Mouse (Mus musculus) lung, postnatal 0 days (tissue): ENCODE results near the gene Shc3. TPM values are rescaled to one million over a fixed set of nuclear protein-coding genes. Genes with fewer than 3 reads are reported as not detected.

Experiments
- ATAC-seq: fragments of 200-750 bp; cut with Nextera tagmentation; 2 replicates; pipeline ENCODE4 v1.8.0; 2017; ENCODE audit warnings: moderate library complexity
- DNase-seq: peaks from one replicate; pipeline ENCODE4 v3.0.0-alpha.2; 2016; ENCODE audit warnings: low spot score
- H3K27ac ChIP-seq: fragments of 300-500 bp; sonication (generic); 2 replicates; pipeline ENCODE4 v1.5.1; 2014; ENCODE audit warnings: antibody characterized with exemption, mild to moderate bottlenecking, low read length, mixed read lengths
- H3K27me3 ChIP-seq: fragments of 300-500 bp; sonication (generic); replicated peaks from 2 replicates; pipeline ENCODE4 v1.6.1; 2014; ENCODE audit warnings: low read length, mixed read lengths; ENCODE audit not compliant: insufficient read depth
- H3K36me3 ChIP-seq: fragments of 300-500 bp; sonication (generic); 2 replicates; pipeline ENCODE4 v1.6.1; 2014; ENCODE audit warnings: low read length, mixed read lengths; ENCODE audit not compliant: insufficient read depth
- H3K4me1 ChIP-seq: fragments of 300-500 bp; sonication (generic); 2 replicates; pipeline ENCODE4 v1.6.1; 2014; ENCODE audit warnings: antibody characterized with exemption, low read depth, low read length, mixed read lengths; ENCODE audit not compliant: insufficient read depth
- H3K4me2 ChIP-seq: fragments of 300-500 bp; sonication (generic); replicated peaks from 2 replicates; pipeline ENCODE4 v1.6.1; 2014; ENCODE audit warnings: low read depth, mild to moderate bottlenecking, low read length, moderate library complexity, mixed read lengths
- H3K4me3 ChIP-seq: fragments of 300-500 bp; sonication (generic); 2 replicates; pipeline ENCODE4 v1.5.1; 2014; ENCODE audit warnings: low read depth, low read length
- H3K9ac ChIP-seq: fragments of 300-500 bp; sonication (generic); replicated peaks from 2 replicates; pipeline ENCODE4 v1.6.1; 2014; ENCODE audit warnings: low read depth, mild to moderate bottlenecking
- H3K9me3 ChIP-seq: fragments of 300-500 bp; sonication (generic); 2 replicates; pipeline ENCODE4 v1.6.1; 2016; ENCODE audit warnings: low read length, mixed read lengths
- CTCF ChIP-seq: IDR thresholded peaks from 2 replicates; pipeline ENCODE4 v1.5.1; 2016; ENCODE audit warnings: antibody characterized with exemption, mild to moderate bottlenecking
- EP300 ChIP-seq: IDR thresholded peaks from 2 replicates; pipeline ENCODE4 v1.6.1; 2016; ENCODE audit warnings: antibody characterized with exemption, mild to moderate bottlenecking, control low read depth
- WGBS: fragments of 180-500 bp; shearing (Covaris S2); extraction: QIAGEN DNeasy Blood & Tissue Kit; methylation state at CpG from one replicate; pipeline ENCODE4 v1.1.7; 2014; 5-methylcytosine and 5-hydroxymethylcytosine counted together
- polyA plus RNA-seq: library from polyadenylated mRNA; unstranded; fragments of >200 nt; fragmentation: Nextera tagmentation; extraction: Ambion mirVana; gene quantifications from 2 replicates; pipeline ENCODE4 v1.2.1, GENCODE M21; 2015

Gene Shc3
- polyA plus RNA-seq, 1 experiment from 2014 or later, result 0.12 TPM

DNA sequence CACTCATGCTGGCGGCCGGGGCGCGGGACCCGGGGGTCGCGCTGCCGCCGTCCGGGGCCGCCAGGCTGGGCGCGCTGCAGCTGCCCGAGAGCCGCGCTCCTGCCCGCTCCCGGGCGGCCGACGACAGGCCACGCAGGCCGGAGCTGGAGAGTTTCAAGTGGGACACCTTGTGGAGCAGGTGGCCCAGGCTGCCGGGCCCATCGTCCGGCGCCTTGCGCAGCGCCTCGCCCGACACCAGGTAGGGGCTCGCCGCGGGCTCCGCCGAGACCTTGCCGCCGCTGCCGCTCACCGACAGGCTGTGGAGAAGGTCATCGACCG lies 2.2 kb downstream of the Shc3 start:
- Histone ChIP-seq H3K4me3 (peak overlapping the region; percentile 29), H3K4me2 (peak overlapping the region; percentile 54), H3K27ac (no peak overlapping the region), H3K9me3 (no peaks in the 10 kb centered on the region), H3K9ac (no peak overlapping the region), H3K4me1 (no peaks in the 10 kb centered on the region; the same call in 1 of the 2 replicates), H3K27me3 (peaks cover 45% of the 10 kb centered on the region), H3K36me3 (no peaks in the 10 kb centered on the region)
- no peak for TF ChIP-seq CTCF
- TF ChIP-seq EP300, result no peak
- DNase-seq, result peak; percentile 14
- WGBS, result 4% methylated on average over 11 of the region's 42 CpGs
- no peak for ATAC-seq

DNA sequence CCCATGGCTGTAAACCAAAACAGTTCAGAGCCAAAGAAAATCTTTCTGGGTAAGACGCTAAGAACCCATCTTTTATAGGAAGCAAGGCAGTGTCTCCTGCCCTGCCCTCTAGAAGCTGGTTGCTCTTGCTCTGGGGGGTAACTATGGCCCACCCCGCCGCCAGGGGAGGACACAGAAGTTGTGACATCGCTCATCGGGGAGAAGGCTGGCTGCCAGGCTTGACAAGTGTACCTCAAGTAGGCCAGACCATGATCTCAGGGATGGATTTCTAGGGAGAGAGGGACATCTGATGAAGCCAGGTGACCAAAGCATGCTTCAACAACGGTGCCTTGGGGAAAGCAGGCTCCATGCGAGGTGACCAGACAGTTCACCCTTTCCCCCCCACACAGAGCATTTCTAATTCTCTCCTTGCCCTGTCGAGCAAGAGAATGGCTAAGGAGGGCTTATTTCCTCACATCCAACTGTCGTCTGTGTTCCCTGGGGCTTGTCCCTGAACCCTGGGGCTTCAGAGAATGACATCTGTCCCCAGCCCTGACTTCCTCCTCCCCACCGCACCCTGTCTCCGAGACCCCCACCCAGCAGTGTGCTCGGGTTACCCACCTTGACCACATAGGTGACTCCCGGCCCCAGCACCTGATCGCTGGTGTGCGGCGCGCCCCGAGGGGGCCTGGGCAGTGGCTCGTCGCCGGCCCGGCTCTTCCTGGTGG lies 2.7 kb downstream of the Shc3 start:
- Histone ChIP-seq H3K9ac (no peak overlapping the region), H3K4me3 (peak overlapping the region; percentile 29), H3K27me3 (peaks cover 45% of the 10 kb centered on the region), H3K4me2 (peak overlapping the region; percentile 54), H3K27ac (no peak overlapping the region), H3K9me3 (no peaks in the 10 kb centered on the region), H3K4me1 (no peaks in the 10 kb centered on the region; the same call in 1 of the 2 replicates), H3K36me3 (no peaks in the 10 kb centered on the region)
- 10% methylated on average over 22 of the region's 22 CpGs for WGBS
- DNase-seq (no peak), ATAC-seq (no peak)
- TF ChIP-seq CTCF (no peak), EP300 (no peak)

DNA sequence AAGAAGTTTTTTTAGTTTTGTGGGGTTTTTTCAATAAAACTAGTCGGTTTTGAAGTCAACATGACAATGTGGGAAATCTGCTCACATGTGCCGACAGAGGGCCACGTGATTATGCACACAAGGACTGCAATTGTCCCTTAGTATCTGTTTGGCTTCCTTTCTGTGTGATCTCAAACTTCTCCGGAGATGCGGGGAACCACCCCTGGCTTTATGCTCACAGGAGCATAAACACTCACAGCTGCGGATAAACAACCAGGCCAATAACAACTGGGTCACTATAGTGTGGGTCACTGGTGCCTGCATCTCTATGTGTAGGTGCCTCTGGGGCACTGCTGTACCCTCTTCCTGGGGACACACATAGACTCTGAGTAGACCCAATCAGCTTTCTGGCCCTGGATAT lies 4.5 kb downstream of the Shc3 start:
- H3K4me3 ChIP-seq, result no peak overlapping the region
- H3K4me1 ChIP-seq, result no peaks in the 10 kb centered on the region; the same call in 1 of the 2 replicates
- H3K36me3 ChIP-seq, result no peaks in the 10 kb centered on the region
- no peak overlapping the region for H3K4me2 ChIP-seq
- 69% methylated on average over 6 of the region's 6 CpGs for WGBS
- no peak overlapping the region for H3K9ac ChIP-seq
- ATAC-seq (no peak), DNase-seq (no peak)
- TF ChIP-seq CTCF (no peak), EP300 (no peak)
- peaks cover 37% of the 10 kb centered on the region for H3K27me3 ChIP-seq
- H3K9me3 ChIP-seq, result no peaks in the 10 kb centered on the region
- no peak overlapping the region for H3K27ac ChIP-seq

DNA sequence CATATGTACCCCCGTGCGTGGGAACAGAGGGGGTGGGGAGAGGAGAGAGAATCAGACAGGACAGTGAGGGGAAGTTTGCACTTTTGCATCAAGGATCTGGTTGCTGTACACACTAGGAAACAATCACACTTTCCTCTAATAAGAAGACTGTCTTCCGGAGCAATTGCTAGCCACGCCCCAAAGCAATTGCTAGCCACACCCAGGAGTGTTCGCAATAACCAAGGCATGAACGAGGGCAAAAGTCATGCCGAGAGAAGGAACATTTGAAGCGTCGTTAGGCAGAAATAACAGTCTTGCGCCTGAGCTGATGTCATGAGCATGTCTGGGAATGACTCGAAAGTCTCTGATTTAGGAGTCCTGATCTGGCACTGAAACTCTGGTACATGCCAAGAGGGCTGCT lies 15.9 kb downstream of the Shc3 start:
- no peak for ATAC-seq

DNA sequence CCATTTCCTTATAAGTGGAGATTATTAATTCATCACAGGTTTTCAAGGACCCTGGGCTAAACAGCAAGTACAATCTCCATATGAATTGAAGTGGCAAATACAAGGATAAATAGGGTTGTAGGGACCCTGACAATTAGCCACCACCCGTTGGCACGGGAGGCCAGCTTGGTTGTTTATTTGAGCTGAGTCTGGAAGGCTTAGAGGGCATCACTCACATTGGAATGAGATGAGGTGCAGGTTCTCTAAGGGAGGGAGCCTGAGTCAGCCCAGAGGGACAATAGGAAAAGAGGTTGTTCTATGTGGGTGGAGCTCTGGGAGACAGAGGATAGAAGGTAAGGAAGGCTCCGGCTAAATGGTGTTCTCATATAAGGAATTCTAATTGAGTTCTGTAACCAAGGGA lies 17.0 kb downstream of the Shc3 start:
- Histone ChIP-seq H3K27ac (no peak overlapping the region), H3K4me2 (no peak overlapping the region), H3K9ac (no peak overlapping the region), H3K4me3 (no peak overlapping the region), H3K9me3 (no peaks in the 10 kb centered on the region), H3K36me3 (no peaks in the 10 kb centered on the region), H3K27me3 (no peaks in the 10 kb centered on the region), H3K4me1 (no peaks in the 10 kb centered on the region)
- WGBS, result 41% methylated on average over 3 of the region's 3 CpGs
- ATAC-seq (no peak), DNase-seq (no peak)
- TF ChIP-seq CTCF (no peak), EP300 (no peak)

More for the DNA sequence above, 15.9 kb downstream of the Shc3 start:
- H3K4me3 ChIP-seq, result no peak overlapping the region
- H3K4me1 ChIP-seq, result no peaks in the 10 kb centered on the region
- H3K36me3 ChIP-seq, result no peaks in the 10 kb centered on the region
- no peak for DNase-seq
- no peak overlapping the region for H3K27ac ChIP-seq
- TF ChIP-seq CTCF (no peak), EP300 (no peak)
- H3K27me3 ChIP-seq, result no peaks in the 10 kb centered on the region
- no peak overlapping the region for H3K4me2 ChIP-seq
- 80% methylated on average over 11 of the region's 11 CpGs for WGBS
- H3K9me3 ChIP-seq, result no peaks in the 10 kb centered on the region
- H3K9ac ChIP-seq, result no peak overlapping the region

DNA sequence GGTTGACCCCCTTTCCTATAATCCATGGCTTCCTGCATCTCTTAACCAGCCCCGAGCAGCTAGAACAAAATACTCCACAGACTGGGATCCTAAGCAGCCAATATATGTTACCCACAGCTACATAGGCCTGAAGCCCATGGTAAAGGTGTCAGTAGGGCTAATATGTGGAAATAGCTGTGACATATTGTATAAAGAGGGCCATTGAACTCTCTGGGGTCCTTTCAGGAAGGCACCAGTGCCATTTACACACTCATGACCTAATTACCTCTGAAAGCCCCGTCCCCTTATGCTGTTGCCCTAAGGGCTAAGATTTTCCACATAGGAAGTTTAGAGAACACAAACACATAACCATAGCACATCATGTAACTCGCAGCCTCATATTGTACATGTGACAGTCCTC lies 17.4 kb downstream of the Shc3 start:
- no peak for ATAC-seq
- 61% methylated on average over 3 of the region's 3 CpGs for WGBS
- no peak overlapping the region for H3K4me2 ChIP-seq
- no peaks in the 10 kb centered on the region for H3K9me3 ChIP-seq
- no peak overlapping the region for H3K27ac ChIP-seq
- H3K36me3 ChIP-seq, result no peaks in the 10 kb centered on the region
- no peaks in the 10 kb centered on the region for H3K4me1 ChIP-seq
- TF ChIP-seq EP300 (no peak), CTCF (no peak)
- no peak overlapping the region for H3K4me3 ChIP-seq
- DNase-seq, result no peak
- no peaks in the 10 kb centered on the region for H3K27me3 ChIP-seq
- H3K9ac ChIP-seq, result no peak overlapping the region

DNA sequence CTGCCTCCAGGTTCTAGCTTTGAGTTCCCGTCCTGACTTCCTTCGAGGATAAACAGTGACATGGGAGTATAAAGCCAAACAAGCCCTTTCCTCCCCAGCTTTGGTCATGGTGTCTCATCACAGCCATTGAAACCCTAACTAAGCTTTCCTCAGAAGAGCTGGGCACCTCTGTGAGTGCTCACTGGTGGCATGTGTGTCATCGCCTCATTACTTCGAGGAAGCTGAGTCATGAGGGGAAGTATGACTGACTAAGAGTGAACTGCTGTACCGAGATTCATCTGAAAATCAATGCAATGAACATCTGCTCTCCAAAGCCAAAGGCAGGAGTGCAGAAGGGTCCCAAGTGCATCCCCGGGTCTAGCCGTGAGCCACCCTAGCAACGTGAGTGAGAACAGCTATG lies 29.4 kb downstream of the Shc3 start:
- H3K36me3 ChIP-seq, result no peaks in the 10 kb centered on the region
- TF ChIP-seq CTCF (no peak), EP300 (no peak)
- H3K27ac ChIP-seq, result no peak overlapping the region
- H3K9ac ChIP-seq, result no peak overlapping the region
- WGBS, result 74% methylated on average over 8 of the region's 8 CpGs
- H3K4me1 ChIP-seq, result no peaks in the 10 kb centered on the region
- no peak for DNase-seq
- H3K4me2 ChIP-seq, result no peak overlapping the region
- no peaks in the 10 kb centered on the region for H3K27me3 ChIP-seq
- no peaks in the 10 kb centered on the region for H3K9me3 ChIP-seq
- ATAC-seq, result no peak
- no peak overlapping the region for H3K4me3 ChIP-seq
